Mouse (Mus musculus): ENCODE measurements at regions not wholly inside any gene's neighbourhood (a gene's known extent, or its start where the extent isn't known, plus 50 kb on each side); places are given as distances from the start of the nearest gene placed in this dataset.

- intact Hi-C loops (cut with DNase I): no loop called here
Measured at GRCm38 (mm10) chr1:22222836-22223235, 261.1 kb upstream of the Kcnq5 start.

GRCm38 (mm10) chr1:22211795-22212194 lies 250.1 kb upstream of the Kcnq5 start:
- intact Hi-C loops (cut with DNase I): no loop called here
- DNase-seq (ENCODE audit: low spot score): no peak

More at GRCm38 (mm10) chr1:22222836-22223235, 261.1 kb upstream of the Kcnq5 start:
- no peak for DNase-seq (ENCODE audit: low spot score)

- intact Hi-C loops (cut with DNase I): no loop called here
- DNase-seq (ENCODE audit: low spot score): no peak
Measured at GRCm38 (mm10) chr1:22211232-22211631, 249.5 kb upstream of the Kcnq5 start.

- DNase-seq (ENCODE audit: low spot score): no peak
- intact Hi-C loops (cut with DNase I): no loop called here
Measured at GRCm38 (mm10) chr1:22210621-22211020, 248.9 kb upstream of the Kcnq5 start.

- intact Hi-C loops (cut with DNase I): no loop called here
- DNase-seq (ENCODE audit: low spot score): no peak
Measured at GRCm38 (mm10) chr1:22208287-22208686, 246.5 kb upstream of the Kcnq5 start.

- intact Hi-C loops (cut with DNase I): no loop called here
- no peak for DNase-seq (ENCODE audit: low spot score)
Measured at GRCm38 (mm10) chr1:22206935-22207334, 245.2 kb upstream of the Kcnq5 start.

GRCm38 (mm10) chr1:22167621-22168181 lies 206.0 kb upstream of the Kcnq5 start:
- intact Hi-C loops (cut with DNase I): no loop called here
- no peak for DNase-seq (ENCODE audit: low spot score)

GRCm38 (mm10) chr1:22136571-22137122 lies 174.9 kb upstream of the Kcnq5 start:
- no peak for DNase-seq (ENCODE audit: low spot score)
- intact Hi-C loops (cut with DNase I): no loop called here

GRCm38 (mm10) chr1:22118266-22118772 lies 156.6 kb upstream of the Kcnq5 start:
- intact Hi-C loops (cut with DNase I): loop anchor here (10.0 kb wide), 1 partner anchor 154 kb away; the partner anchor contains the start of gene Kcnq5
- no peak for DNase-seq (ENCODE audit: low spot score)

GRCm38 (mm10) chr1:22116466-22116865 lies 154.7 kb upstream of the Kcnq5 start:
- intact Hi-C loops (cut with DNase I): loop anchor here (10.0 kb wide), 1 partner anchor 152 kb away; the partner anchor contains the start of gene Kcnq5
- DNase-seq (ENCODE audit: low spot score): no peak

GRCm38 (mm10) chr1:22105496-22105895 lies 143.8 kb upstream of the Kcnq5 start:
- intact Hi-C loops (cut with DNase I): no loop called here
- no peak for DNase-seq (ENCODE audit: low spot score)

- no peak for DNase-seq (ENCODE audit: low spot score)
- intact Hi-C loops (cut with DNase I): no loop called here
Measured at GRCm38 (mm10) chr1:22071405-22072117, 109.8 kb upstream of the Kcnq5 start.

GRCm38 (mm10) chr1:22070028-22070427 lies 108.3 kb upstream of the Kcnq5 start:
- intact Hi-C loops (cut with DNase I): no loop called here

More at GRCm38 (mm10) chr1:22070028-22070427, 108.3 kb upstream of the Kcnq5 start:
- peak; percentile 4 for DNase-seq (ENCODE audit: low spot score)
